Mouse (Mus musculus) CH12.LX (cell line): ENCODE results near the gene Ackr1. TPM values are rescaled to one million over a fixed set of nuclear protein-coding genes. Genes with fewer than 3 reads are reported as not detected.

Experiments used
- DNase-seq: peaks from one replicate; pipeline ENCODE4 v3.0.0-alpha.2; 2013; ENCODE audit errors: extremely low read depth
- H3K27ac ChIP-seq: 2 replicates; pipeline ENCODE4 v1.5.1; 2012; ENCODE audit warnings: low read depth, mild to moderate bottlenecking, control low read depth, moderate library complexity; ENCODE audit not compliant: insufficient read depth
- H3K27me3 ChIP-seq: replicated peaks from 2 replicates; pipeline ENCODE3; 2012; ENCODE audit warnings: inconsistent platforms
- H3K36me3 ChIP-seq, 2 experiments: replicated peaks in 1 of 2; 2 replicates each; pipeline versions ENCODE3 to v1.6.1; 2012; ENCODE audit warnings: inconsistent platforms in 1 of 2, low read length in 1 of 2, mild to moderate bottlenecking in 1 of 2, mixed read lengths in 1 of 2, moderate library complexity in 1 of 2; ENCODE audit not compliant: control insufficient read depth in 1 of 2, insufficient read depth in 1 of 2
- H3K4me1 ChIP-seq, 2 experiments: 2 replicates each; pipeline ENCODE4 v1.6.1; 2012; ENCODE audit warnings: inconsistent platforms in 1 of 2, moderate library complexity in 1 of 2; ENCODE audit not compliant: insufficient read depth in 2 of 2, control insufficient read depth in 1 of 2
- H3K4me2 ChIP-seq: 2 replicates; pipeline ENCODE4 v1.6.1; 2012; ENCODE audit warnings: low read depth, mild to moderate bottlenecking, control low read depth; ENCODE audit not compliant: poor library complexity, insufficient read depth, severe bottlenecking
- H3K4me3 ChIP-seq, 3 experiments: fragments of 150-350 bp in 1 of 3; sonication (generic) in 1 of 3; replicated peaks in 1 of 3; 2 replicates each; pipeline versions ENCODE3 to v1.5.1; 2011 to 2012; ENCODE audit warnings: low read depth in 2 of 3, low read length in 2 of 3, mild to moderate bottlenecking in 2 of 3, moderate library complexity in 2 of 3, control low read depth in 1 of 3, improper control_type of control experiment in 1 of 3, inconsistent platforms in 1 of 3, mixed read lengths in 1 of 3; ENCODE audit not compliant: poor library complexity in 1 of 3
- H3K79me2 ChIP-seq: replicated peaks from 2 replicates; pipeline ENCODE4 v1.6.1; 2012; ENCODE audit warnings: mild to moderate bottlenecking, moderate library complexity; ENCODE audit not compliant: control insufficient read depth, poor library complexity, insufficient read depth, severe bottlenecking; ENCODE audit errors: extremely low read depth
- H3K9ac ChIP-seq: 2 replicates; pipeline ENCODE4 v1.6.1; 2012; ENCODE audit warnings: low read depth, mild to moderate bottlenecking, control low read depth, moderate library complexity; ENCODE audit not compliant: insufficient read depth
- H3K9me3 ChIP-seq: replicated peaks from 2 replicates; pipeline ENCODE3; 2012; ENCODE audit warnings: low read length, inconsistent platforms, mixed read lengths
- CTCF ChIP-seq, 2 experiments: IDR thresholded peaks in 1 of 2; conservative IDR thresholded peaks in 1 of 2; 2 replicates each; pipeline ENCODE4 v1.5.1; 2011 to 2012; ENCODE audit warnings: low read depth in 2 of 2, low read length in 2 of 2, improper control_type of control experiment in 1 of 2, inconsistent platforms in 1 of 2, mild to moderate bottlenecking in 1 of 2, moderate library complexity in 1 of 2
- IRF4 ChIP-seq: IDR thresholded peaks from 2 replicates; pipeline ENCODE4 v1.6.1; 2014; ENCODE audit warnings: low read depth, mild to moderate bottlenecking, inconsistent platforms, low read length, improper control_type of control experiment
- JUN ChIP-seq: IDR thresholded peaks from 2 replicates; pipeline ENCODE4 v1.6.1; 2011; ENCODE audit warnings: low read depth, mild to moderate bottlenecking, low read length, improper control_type of control experiment, moderate library complexity; ENCODE audit not compliant: insufficient read depth
- KAT2A ChIP-seq: IDR thresholded peaks from 2 replicates; pipeline ENCODE4 v1.6.1; 2012; ENCODE audit warnings: low read length, improper control_type of control experiment, inconsistent platforms; ENCODE audit not compliant: insufficient replicate concordance
- MAFK ChIP-seq: IDR thresholded peaks from 2 replicates; pipeline ENCODE4 v1.6.1; 2011; ENCODE audit warnings: low read length, improper control_type of control experiment; ENCODE audit not compliant: insufficient replicate concordance
- NELFE ChIP-seq: IDR thresholded peaks from 2 replicates; pipeline ENCODE4 v1.6.1; 2011; ENCODE audit warnings: low read depth, low read length, improper control_type of control experiment
- PAX5 ChIP-seq: IDR thresholded peaks from 2 replicates; pipeline ENCODE4 v1.6.1; 2012; ENCODE audit warnings: low read length, inconsistent platforms, mixed read lengths
- RAD21 ChIP-seq: IDR thresholded peaks from 2 replicates; pipeline ENCODE4 v1.6.1; 2011; ENCODE audit warnings: low read depth, mild to moderate bottlenecking, low read length, improper control_type of control experiment, moderate library complexity
- SIN3A ChIP-seq: IDR thresholded peaks from 2 replicates; pipeline ENCODE4 v1.6.1; 2012; ENCODE audit warnings: low read length, improper control_type of control experiment, inconsistent platforms
- SMC3 ChIP-seq: IDR thresholded peaks from 2 replicates; pipeline ENCODE4 v1.6.1; 2011; ENCODE audit warnings: low read depth, low read length, improper control_type of control experiment
- TBP ChIP-seq: conservative IDR thresholded peaks from 2 replicates; pipeline ENCODE4 v1.6.1; 2011; ENCODE audit warnings: low read depth, low read length, improper control_type of control experiment
- ZC3H11A ChIP-seq: IDR thresholded peaks from 2 replicates; pipeline ENCODE4 v1.6.1; 2012; ENCODE audit warnings: low read depth, mild to moderate bottlenecking, inconsistent platforms, low read length, improper control_type of control experiment
- ZNF384 ChIP-seq: IDR thresholded peaks from 2 replicates; pipeline ENCODE4 v1.6.1; 2012; ENCODE audit warnings: low read depth, low read length, improper control_type of control experiment, inconsistent platforms
- dilution Hi-C: fragments of 300-500 bp; cut with MboI; formaldehyde crosslinking; loops from 2 replicates; pipeline ENCODE4 v1.14.3; 2020; ENCODE audit warnings: low sequenced_read_pairs; ENCODE audit not compliant: extremely low pct_unique_long_range_greater_than_20kb, extremely low pct_ligation_motif_present
- in situ Hi-C: fragments of 300-500 bp; cut with MboI; formaldehyde crosslinking; loops from 3 replicates; pipeline ENCODE4 v1.14.3; 2019; ENCODE audit warnings: low sequenced_read_pairs, low pct_ligation_motif_present, low pct_unique_long_range_greater_than_20kb, mixed read lengths
- polyA plus RNA-seq: library from polyadenylated mRNA; unstranded; fragments of >175 nt; gene quantifications from 2 replicates; pipeline ENCODE4 v1.2.1, GENCODE M21; 2012; ENCODE audit warnings: low read depth; ENCODE audit not compliant: insufficient read length
- total RNA-seq, 2 experiments: library from RNA; depleted of rRNA; stranded (reverse); fragments of 300-350 nt in 1 of 2; fragments of >200 nt in 1 of 2; gene quantifications; 2 replicates each; pipeline ENCODE4 v1.2.3; 2012 to 2014

Gene Ackr1
- total and polyA plus RNA-seq, 3 experiments = not detected

- Histone ChIP-seq H3K4me3 (no peak overlapping the region), H3K4me2 (no peak overlapping the region), H3K9ac (no peak overlapping the region), H3K9me3 (no peaks in the 10 kb centered on the region), H3K36me3 (no peaks in the 10 kb centered on the region), H3K27me3 (peaks cover 10% of the 10 kb centered on the region), H3K4me1 (peaks cover 4 to 18% of the 10 kb centered on the region in 2 experiments), H3K27ac (no peak overlapping the region), H3K79me2 (no peaks in the 10 kb centered on the region)
- no peak for DNase-seq
- dilution Hi-C loops (no loop called here), in situ Hi-C loops (no loop called here)
- TF ChIP-seq ZC3H11A (no peak), MAFK (no peak), ZNF384 (no peak), SMC3 (peak; percentile 28), RAD21 (peak; percentile 50), NELFE (no peak), KAT2A (no peak), TBP (no peak), IRF4 (no peak), CTCF (conservative IDR thresholded peaks at IDR 0.05 in 1 of 2, IDR thresholded peaks at IDR 0.05 in 1 of 2; ENCODE audit: low read depth in 2 of 2, low read length in 2 of 2) (peak in 1 of 2 experiments; percentile 65; a peak in 2 of 4 replicates)
Observed at GRCm38 (mm10) chr1:173356699-173357098, 23.1 kb upstream of the Ackr1 start.

- H3K4me1 ChIP-seq = peaks cover 4 to 18% of the 10 kb centered on the region in 2 experiments
- H3K27ac ChIP-seq = no peak overlapping the region
- H3K4me2 ChIP-seq = no peak overlapping the region
- in situ Hi-C loops = no loop called here
- no peak overlapping the region for H3K9ac ChIP-seq
- no peak for DNase-seq
- TF ChIP-seq SMC3 = no peak
- TF ChIP-seq MAFK = peak; percentile 74
- TF ChIP-seq IRF4 = no peak
- no peak for TF ChIP-seq SIN3A
- TF ChIP-seq PAX5 = no peak
- no peak for TF ChIP-seq RAD21
- no peak for TF ChIP-seq JUN
- TF ChIP-seq, all 38 proteins: peak for 1
- dilution Hi-C loops = no loop called here
- Histone ChIP-seq H3K4me3 (no peak overlapping the region), H3K36me3 (no peaks in the 10 kb centered on the region), H3K79me2 (no peaks in the 10 kb centered on the region), H3K9me3 (no peaks in the 10 kb centered on the region), H3K27me3 (peaks cover 8% of the 10 kb centered on the region)
Observed at GRCm38 (mm10) chr1:173355107-173355846, 21.7 kb upstream of the Ackr1 start.
